ENCODE assay signal across 11 mouse cellular contexts in genomic region chr4:33556661-33557540, GRCm38 (mm10).
DNase-seq lines count a peak whose midpoint lies in the region; ATAC-seq and TF ChIP-seq lines count a peak whose summit lies in the region.
"Had no signal": no experiment of that assay in that cellular context is flagged by ENCODE, and none has a peak within 500 bp of the region (broad histone marks: within the 10 kb centered on the region; RNA-seq: fewer than 3 reads in every experiment).

No protein-coding gene starts in this region.

- peak; percentile 48 for TF ChIP-seq CTCF in ES-Bruce4 (IDR thresholded peaks at IDR 0.05; ENCODE audit: low read depth, low read length)

- no peak overlapping the region for H3K4me2 ChIP-seq in intestine, embryonic 14.5 days (ENCODE audit: low read length)
- no peak overlapping the region for H3K4me2 ChIP-seq in intestine, embryonic 16.5 days (ENCODE audit: low read depth, low read length)
- no peak overlapping the region for H3K4me2 ChIP-seq in neural tube, embryonic 15.5 days
- H3K4me2 ChIP-seq: neural tube, embryonic 13.5 days had no signal

- no peak for TF ChIP-seq EP300 in ES-Bruce4 (IDR thresholded peaks at IDR 0.05; ENCODE audit: insufficient read depth, low read depth, low read length)

- no peak overlapping the region for H3K9ac ChIP-seq in intestine, embryonic 14.5 days (ENCODE audit: low read length)
- no peak overlapping the region for H3K9ac ChIP-seq in intestine, embryonic 16.5 days (ENCODE audit: low read depth, low read length)
- H3K9ac ChIP-seq in ES-Bruce4 (ENCODE audit: low read depth, poor library complexity, severe bottlenecking): no peak overlapping the region
- no peak overlapping the region for H3K9ac ChIP-seq in neural tube, embryonic 15.5 days (replicated peaks)
- H3K9ac ChIP-seq: forebrain, embryonic 12.5 days; neural tube, embryonic 13.5 days had no signal

- ATAC-seq in intestine, embryonic 14.5 days (replicated peaks; ENCODE audit: low FRiP score, low TSS enrichment, low read depth): no peak
- no peak for ATAC-seq in intestine, embryonic 16.5 days
- ATAC-seq in neural tube, embryonic 15.5 days (ENCODE audit: low FRiP score): no peak

- no peaks in the 10 kb centered on the region for H3K27me3 ChIP-seq in intestine, embryonic 14.5 days (replicated peaks; ENCODE audit: control insufficient read depth, insufficient read depth, low read length)
- no peaks in the 10 kb centered on the region; the same call in 1 of the 2 replicates for H3K27me3 ChIP-seq in intestine, embryonic 16.5 days (replicated peaks; ENCODE audit: control insufficient read depth, insufficient read depth, low read length)
- no peaks in the 10 kb centered on the region for H3K27me3 ChIP-seq in ES-Bruce4 (ENCODE audit: control insufficient read depth, insufficient read depth, low read length, poor library complexity, severe bottlenecking)
- H3K27me3 ChIP-seq in neural tube, embryonic 15.5 days (replicated peaks): no peaks in the 10 kb centered on the region
- H3K27me3 ChIP-seq in limb, embryonic 10.5 days (ENCODE audit: low read depth, poor library complexity, severe bottlenecking): peaks cover 20% of the 10 kb centered on the region
- H3K27me3 ChIP-seq: forebrain, embryonic 12.5 days had no signal

- H3K4me3 ChIP-seq in intestine, embryonic 14.5 days (ENCODE audit: low read depth, low read length): no peak overlapping the region
- no peak overlapping the region for H3K4me3 ChIP-seq in intestine, embryonic 16.5 days (ENCODE audit: low read length)
- H3K4me3 ChIP-seq in ES-Bruce4 (ENCODE audit: low read depth, low read length): no peak overlapping the region
- H3K4me3 ChIP-seq in neural tube, embryonic 15.5 days (replicated peaks): no peak overlapping the region
- H3K4me3 ChIP-seq in limb, embryonic 10.5 days: no peak overlapping the region
- H3K4me3 ChIP-seq: forebrain, embryonic 12.5 days; neural tube, embryonic 13.5 days had no signal

- no peaks in the 10 kb centered on the region for H3K9me3 ChIP-seq in intestine, embryonic 14.5 days (ENCODE audit: control insufficient read depth, low read length)
- H3K9me3 ChIP-seq in intestine, embryonic 16.5 days (ENCODE audit: control insufficient read depth, low read length): no peaks in the 10 kb centered on the region
- H3K9me3 ChIP-seq in ES-Bruce4 (replicated peaks; ENCODE audit: control insufficient read depth, insufficient read depth, low read length, poor library complexity, severe bottlenecking): peaks cover 4% of the 10 kb centered on the region; the same call in 1 of the 2 replicates
- no peaks in the 10 kb centered on the region for H3K9me3 ChIP-seq in neural tube, embryonic 15.5 days (replicated peaks)
- H3K9me3 ChIP-seq in limb, embryonic 10.5 days (replicated peaks): no peaks in the 10 kb centered on the region
- H3K9me3 ChIP-seq: forebrain, embryonic 12.5 days; neural tube, embryonic 13.5 days had no signal

- peak; percentile 42 for DNase-seq in intestine, embryonic 14.5 days (ENCODE audit: low spot score)
- DNase-seq in 3T3-L1 (ENCODE audit: low read depth, low spot score): peak; percentile 18
- DNase-seq in kidney, postnatal 4 days: peak; percentile 43 to 56
- no peak for DNase-seq in ovary, adult 18-20 months (ENCODE audit: low spot score)
- DNase-seq in limb, embryonic 10.5 days (ENCODE audit: low spot score): no peak
- DNase-seq: cerebellum, adult 9-11 months had no signal

- H3K4me1 ChIP-seq in intestine, embryonic 14.5 days (replicated peaks; ENCODE audit: control insufficient read depth, insufficient read depth, low read length): peaks cover 3% of the 10 kb centered on the region; the same call in 1 of the 2 replicates
- H3K4me1 ChIP-seq in intestine, embryonic 16.5 days (ENCODE audit: control insufficient read depth, insufficient read depth, low read length): no peaks in the 10 kb centered on the region
- H3K4me1 ChIP-seq in ES-Bruce4 (ENCODE audit: control insufficient read depth, insufficient read depth, low read length): no peaks in the 10 kb centered on the region
- H3K4me1 ChIP-seq in neural tube, embryonic 15.5 days: peaks cover 18% of the 10 kb centered on the region
- H3K4me1 ChIP-seq in limb, embryonic 10.5 days: peaks cover 15% of the 10 kb centered on the region

- no peaks in the 10 kb centered on the region for H3K36me3 ChIP-seq in intestine, embryonic 14.5 days (ENCODE audit: control insufficient read depth, insufficient read depth, low read length)
- no peaks in the 10 kb centered on the region for H3K36me3 ChIP-seq in intestine, embryonic 16.5 days (ENCODE audit: control insufficient read depth, insufficient read depth, low read length)
- no peaks in the 10 kb centered on the region for H3K36me3 ChIP-seq in ES-Bruce4 (ENCODE audit: control insufficient read depth, insufficient read depth, low read length, poor library complexity, severe bottlenecking)
- H3K36me3 ChIP-seq in neural tube, embryonic 15.5 days: no peaks in the 10 kb centered on the region
- H3K36me3 ChIP-seq in limb, embryonic 10.5 days: no peaks in the 10 kb centered on the region
- H3K36me3 ChIP-seq: forebrain, embryonic 12.5 days; neural tube, embryonic 13.5 days had no signal

- 74% methylated on average over 12 of the region's 12 CpGs for WGBS in intestine, embryonic 14.5 days
- 73% methylated on average over 12 of the region's 12 CpGs for WGBS in intestine, embryonic 16.5 days
- 75% methylated on average over 12 of the region's 12 CpGs for WGBS in neural tube, embryonic 15.5 days
- WGBS in limb, embryonic 10.5 days: 78% methylated on average over 12 of the region's 12 CpGs

- TF ChIP-seq POLR2A in ES-Bruce4 (IDR thresholded peaks at IDR 0.05; ENCODE audit: insufficient read depth, low read length): no peak

- H3K27ac ChIP-seq in intestine, embryonic 14.5 days (ENCODE audit: low read depth): no peak overlapping the region
- no peak overlapping the region for H3K27ac ChIP-seq in intestine, embryonic 16.5 days (ENCODE audit: low read length)
- no peak overlapping the region for H3K27ac ChIP-seq in ES-Bruce4 (ENCODE audit: insufficient read depth, low read length)
- no peak overlapping the region for H3K27ac ChIP-seq in neural tube, embryonic 15.5 days (replicated peaks)
- H3K27ac ChIP-seq in limb, embryonic 10.5 days: no peak overlapping the region
- H3K27ac ChIP-seq: forebrain, embryonic 12.5 days; neural tube, embryonic 13.5 days had no signal

Comparison
In these comparisons a context has a peak if more than half of its experiments do, and no peak if none do; other contexts are left out.
1. DNase-seq: peak in intestine, embryonic 14.5 days (single experiment), 3T3-L1 (single experiment) and kidney, postnatal 4 days (2 of 2); none in ovary, adult 18-20 months (single experiment) and limb, embryonic 10.5 days (single experiment).